Mouse (Mus musculus) CH12.LX (cell line): Measurements from ENCODE around the gene Atp8b4. TPM values are rescaled to one million over a fixed set of nuclear protein-coding genes. Genes with fewer than 3 reads are reported as not detected.

Experiments used
- DNase-seq: peaks from one replicate; pipeline ENCODE4 v3.0.0-alpha.2; 2013; ENCODE audit errors: extremely low read depth
- H3K27ac ChIP-seq: 2 replicates; pipeline ENCODE4 v1.5.1; 2012; ENCODE audit warnings: low read depth, mild to moderate bottlenecking, control low read depth, moderate library complexity; ENCODE audit not compliant: insufficient read depth
- H3K27me3 ChIP-seq: replicated peaks from 2 replicates; pipeline ENCODE3; 2012; ENCODE audit warnings: inconsistent platforms
- H3K36me3 ChIP-seq, 2 experiments: replicated peaks in 1 of 2; 2 replicates each; pipeline versions ENCODE3 to v1.6.1; 2012; ENCODE audit warnings: inconsistent platforms in 1 of 2, low read length in 1 of 2, mild to moderate bottlenecking in 1 of 2, mixed read lengths in 1 of 2, moderate library complexity in 1 of 2; ENCODE audit not compliant: control insufficient read depth in 1 of 2, insufficient read depth in 1 of 2
- H3K4me1 ChIP-seq, 2 experiments: 2 replicates each; pipeline ENCODE4 v1.6.1; 2012; ENCODE audit warnings: inconsistent platforms in 1 of 2, moderate library complexity in 1 of 2; ENCODE audit not compliant: insufficient read depth in 2 of 2, control insufficient read depth in 1 of 2
- H3K4me2 ChIP-seq: 2 replicates; pipeline ENCODE4 v1.6.1; 2012; ENCODE audit warnings: low read depth, mild to moderate bottlenecking, control low read depth; ENCODE audit not compliant: poor library complexity, insufficient read depth, severe bottlenecking
- H3K4me3 ChIP-seq, 3 experiments: fragments of 150-350 bp in 1 of 3; sonication (generic) in 1 of 3; replicated peaks in 1 of 3; 2 replicates each; pipeline versions ENCODE3 to v1.5.1; 2011 to 2012; ENCODE audit warnings: low read depth in 2 of 3, low read length in 2 of 3, mild to moderate bottlenecking in 2 of 3, moderate library complexity in 2 of 3, control low read depth in 1 of 3, improper control_type of control experiment in 1 of 3, inconsistent platforms in 1 of 3, mixed read lengths in 1 of 3; ENCODE audit not compliant: poor library complexity in 1 of 3
- H3K79me2 ChIP-seq: replicated peaks from 2 replicates; pipeline ENCODE4 v1.6.1; 2012; ENCODE audit warnings: mild to moderate bottlenecking, moderate library complexity; ENCODE audit not compliant: control insufficient read depth, poor library complexity, insufficient read depth, severe bottlenecking; ENCODE audit errors: extremely low read depth
- H3K9ac ChIP-seq: 2 replicates; pipeline ENCODE4 v1.6.1; 2012; ENCODE audit warnings: low read depth, mild to moderate bottlenecking, control low read depth, moderate library complexity; ENCODE audit not compliant: insufficient read depth
- H3K9me3 ChIP-seq: replicated peaks from 2 replicates; pipeline ENCODE3; 2012; ENCODE audit warnings: low read length, inconsistent platforms, mixed read lengths
- CHD2 ChIP-seq: IDR thresholded peaks from 2 replicates; pipeline ENCODE4 v1.6.1; 2011; ENCODE audit warnings: low read length, improper control_type of control experiment
- CTCF ChIP-seq, 2 experiments: IDR thresholded peaks in 1 of 2; conservative IDR thresholded peaks in 1 of 2; 2 replicates each; pipeline ENCODE4 v1.5.1; 2011 to 2012; ENCODE audit warnings: low read depth in 2 of 2, low read length in 2 of 2, improper control_type of control experiment in 1 of 2, inconsistent platforms in 1 of 2, mild to moderate bottlenecking in 1 of 2, moderate library complexity in 1 of 2
- E2F4 ChIP-seq: IDR thresholded peaks from 2 replicates; pipeline ENCODE4 v1.6.1; 2011; ENCODE audit warnings: low read depth, low read length, improper control_type of control experiment; ENCODE audit not compliant: insufficient replicate concordance
- ELF1 ChIP-seq: IDR thresholded peaks from 2 replicates; pipeline ENCODE4 v1.6.1; 2014; ENCODE audit warnings: low read depth, mild to moderate bottlenecking, inconsistent platforms, low read length, improper control_type of control experiment
- ETS1 ChIP-seq: conservative IDR thresholded peaks from 2 replicates; pipeline ENCODE4 v1.6.1; 2012; ENCODE audit warnings: low read depth, mild to moderate bottlenecking, inconsistent platforms, low read length, improper control_type of control experiment, moderate library complexity
- GABPA ChIP-seq: IDR thresholded peaks from 2 replicates; pipeline ENCODE4 v1.6.1; 2012; ENCODE audit warnings: low read depth, low read length, improper control_type of control experiment, inconsistent platforms; ENCODE audit not compliant: insufficient replicate concordance
- HCFC1 ChIP-seq: IDR thresholded peaks from 2 replicates; pipeline ENCODE4 v1.6.1; 2012; ENCODE audit warnings: low read depth, mild to moderate bottlenecking, inconsistent platforms, low read length, improper control_type of control experiment
- IRF4 ChIP-seq: IDR thresholded peaks from 2 replicates; pipeline ENCODE4 v1.6.1; 2014; ENCODE audit warnings: low read depth, mild to moderate bottlenecking, inconsistent platforms, low read length, improper control_type of control experiment
- KAT2A ChIP-seq: IDR thresholded peaks from 2 replicates; pipeline ENCODE4 v1.6.1; 2012; ENCODE audit warnings: low read length, improper control_type of control experiment, inconsistent platforms; ENCODE audit not compliant: insufficient replicate concordance
- MAX ChIP-seq: IDR thresholded peaks from 2 replicates; pipeline ENCODE4 v1.6.1; 2011; ENCODE audit warnings: low read length, improper control_type of control experiment
- MAZ ChIP-seq: IDR thresholded peaks from 2 replicates; pipeline ENCODE4 v1.6.1; 2012; ENCODE audit warnings: low read depth, mild to moderate bottlenecking, inconsistent platforms, low read length, improper control_type of control experiment, moderate library complexity
- MXI1 ChIP-seq: IDR thresholded peaks from 2 replicates; pipeline ENCODE4 v1.6.1; 2011; ENCODE audit warnings: mild to moderate bottlenecking, low read depth, low read length, improper control_type of control experiment
- MYC ChIP-seq: IDR thresholded peaks from 2 replicates; pipeline ENCODE4 v1.6.1; 2011; ENCODE audit warnings: low read depth, mild to moderate bottlenecking, improper control_type of control experiment, low read length
- PAX5 ChIP-seq: IDR thresholded peaks from 2 replicates; pipeline ENCODE4 v1.6.1; 2012; ENCODE audit warnings: low read length, inconsistent platforms, mixed read lengths
- POLR2AphosphoS2 ChIP-seq: IDR thresholded peaks from 2 replicates; pipeline ENCODE4 v1.6.1; 2011; ENCODE audit warnings: low read depth, low read length, improper control_type of control experiment
- SIN3A ChIP-seq: IDR thresholded peaks from 2 replicates; pipeline ENCODE4 v1.6.1; 2012; ENCODE audit warnings: low read length, improper control_type of control experiment, inconsistent platforms
- SMC3 ChIP-seq: IDR thresholded peaks from 2 replicates; pipeline ENCODE4 v1.6.1; 2011; ENCODE audit warnings: low read depth, low read length, improper control_type of control experiment
- TBP ChIP-seq: conservative IDR thresholded peaks from 2 replicates; pipeline ENCODE4 v1.6.1; 2011; ENCODE audit warnings: low read depth, low read length, improper control_type of control experiment
- TCF12 ChIP-seq: IDR thresholded peaks from 2 replicates; pipeline ENCODE4 v1.6.1; 2014; ENCODE audit warnings: low read depth, mild to moderate bottlenecking, inconsistent platforms, low read length, improper control_type of control experiment
- UBTF ChIP-seq: IDR thresholded peaks from 2 replicates; pipeline ENCODE4 v1.6.1; 2012; ENCODE audit warnings: low read depth, mild to moderate bottlenecking, inconsistent platforms, low read length, improper control_type of control experiment, moderate library complexity
- USF1 ChIP-seq: IDR thresholded peaks from 2 replicates; pipeline ENCODE4 v1.6.1; 2014; ENCODE audit warnings: low read depth, mild to moderate bottlenecking, inconsistent platforms, low read length, improper control_type of control experiment
- USF2 ChIP-seq: conservative IDR thresholded peaks from 2 replicates; pipeline ENCODE4 v1.6.1; 2011; ENCODE audit warnings: low read depth, low read length, improper control_type of control experiment
- ZMIZ1 ChIP-seq: IDR thresholded peaks from 2 replicates; pipeline ENCODE4 v1.6.1; 2012; ENCODE audit warnings: low read depth, mild to moderate bottlenecking, inconsistent platforms, low read length, improper control_type of control experiment
- dilution Hi-C: fragments of 300-500 bp; cut with MboI; formaldehyde crosslinking; loops from 2 replicates; pipeline ENCODE4 v1.14.3; 2020; ENCODE audit warnings: low sequenced_read_pairs; ENCODE audit not compliant: extremely low pct_unique_long_range_greater_than_20kb, extremely low pct_ligation_motif_present
- in situ Hi-C: fragments of 300-500 bp; cut with MboI; formaldehyde crosslinking; loops from 3 replicates; pipeline ENCODE4 v1.14.3; 2019; ENCODE audit warnings: low sequenced_read_pairs, low pct_ligation_motif_present, low pct_unique_long_range_greater_than_20kb, mixed read lengths
- polyA plus RNA-seq: library from polyadenylated mRNA; unstranded; fragments of >175 nt; gene quantifications from 2 replicates; pipeline ENCODE4 v1.2.1, GENCODE M21; 2012; ENCODE audit warnings: low read depth; ENCODE audit not compliant: insufficient read length
- total RNA-seq, 2 experiments: library from RNA; depleted of rRNA; stranded (reverse); fragments of 300-350 nt in 1 of 2; fragments of >200 nt in 1 of 2; gene quantifications; 2 replicates each; pipeline ENCODE4 v1.2.3; 2012 to 2014

Atp8b4 gene
- total and polyA plus RNA-seq, 3 experiments: 0.50 to 1.9 (median 0.79) TPM

- H3K9ac ChIP-seq: no peak overlapping the region
- H3K36me3 ChIP-seq: no peaks in the 10 kb centered on the region
- H3K4me3 ChIP-seq: no peak overlapping the region
- TF ChIP-seq ELF1 (no peak), MYC (no peak), TCF12 (no peak), USF2 (no peak), CTCF (conservative IDR thresholded peaks at IDR 0.05 in 1 of 2, IDR thresholded peaks at IDR 0.05 in 1 of 2; ENCODE audit: low read depth in 2 of 2, low read length in 2 of 2) (no peak), MAX (no peak), IRF4 (no peak), E2F4 (no peak), GABPA (no peak), MXI1 (no peak), KAT2A (no peak), UBTF (no peak)
- no peaks in the 10 kb centered on the region for H3K27me3 ChIP-seq
- no peaks in the 10 kb centered on the region for H3K9me3 ChIP-seq
- in situ Hi-C loops (no loop called here), dilution Hi-C loops (no loop called here)
- no peak overlapping the region for H3K27ac ChIP-seq
- peaks cover 3 to 16% of the 10 kb centered on the region in 2 experiments; a peak in 3 of 4 replicates for H3K4me1 ChIP-seq
- no peak overlapping the region for H3K4me2 ChIP-seq
- no peaks in the 10 kb centered on the region for H3K79me2 ChIP-seq
- no peak for DNase-seq
Measured at GRCm38 (mm10) chr2:126466391-126467134, 33.9 kb downstream of the Atp8b4 start.

GRCm38 (mm10) chr2:126458661-126459060, 41.8 kb downstream of the Atp8b4 start:
- H3K36me3 ChIP-seq: no peaks in the 10 kb centered on the region
- dilution Hi-C loops: no loop called here
- no peak overlapping the region for H3K27ac ChIP-seq
- no peak overlapping the region for H3K4me2 ChIP-seq
- no peak overlapping the region for H3K9ac ChIP-seq
- H3K27me3 ChIP-seq: no peaks in the 10 kb centered on the region
- TF ChIP-seq SIN3A (no peak), ZMIZ1 (no peak), SMC3 (no peak), HCFC1 (no peak), TBP (no peak), MAX (no peak), ELF1 (no peak), CHD2 (no peak), POLR2AphosphoS2 (no peak), MAZ (no peak), MXI1 (no peak), PAX5 (no peak), IRF4 (no peak), USF1 (no peak), ETS1 (no peak)
- H3K79me2 ChIP-seq: no peaks in the 10 kb centered on the region
- in situ Hi-C loops: no loop called here
- no peaks in the 10 kb centered on the region for H3K9me3 ChIP-seq
- H3K4me3 ChIP-seq: no peak overlapping the region
- no peak for DNase-seq
- H3K4me1 ChIP-seq: no peaks in the 10 kb centered on the region
